Mouse (Mus musculus) cerebellum, postnatal 14 days (tissue): ENCODE data around the gene Gm12394.
"Not testable (repeated sequence)": the region's sequence is repeated elsewhere in the genome, so short reads cannot be mapped to it uniquely, and the experiment has no call there.

Source experiments
- DNase-seq, 2 experiments: peaks; one replicate each; pipeline ENCODE4 v3.0.0; 2021; ENCODE audit warnings: mixed read lengths in 2 of 2

Gm12394 gene

GRCm38 (mm10) chr4:42856671-42857070, at the start of gene Gm12394:
Gene Gm12394, minus strand, starts transcription at chr4:42856771.
- DNase-seq: not testable (repeated sequence)

DNA sequence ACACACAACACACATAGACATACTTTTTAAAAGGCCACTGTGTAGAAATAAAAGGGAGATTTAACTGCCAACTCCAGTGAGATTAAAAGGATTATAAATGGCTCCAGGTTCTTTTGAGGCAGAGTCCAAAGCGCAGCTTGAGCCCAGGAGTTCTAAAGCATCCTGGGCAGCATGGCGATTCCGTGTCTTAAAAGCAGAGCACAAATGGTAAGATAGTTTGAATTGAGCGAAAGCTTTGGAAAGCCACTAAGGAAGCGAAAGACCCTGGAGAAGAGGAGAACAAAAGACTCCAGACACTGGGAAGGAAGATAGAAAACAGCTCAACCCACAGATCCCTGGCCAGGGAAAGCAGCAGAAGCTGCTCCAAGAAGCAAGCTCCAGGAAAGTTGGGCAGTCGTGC, 48.4 kb upstream of the Gm12394 start:
- no peak for DNase-seq

- DNase-seq: no peak
These were observed 48.0 kb upstream of the Gm12394 start for GRCm38 (mm10) chr4:42904523-42904922.

GRCm38 (mm10) chr4:42903942-42904341, 47.4 kb upstream of the Gm12394 start:
- DNase-seq: no peak

DNA sequence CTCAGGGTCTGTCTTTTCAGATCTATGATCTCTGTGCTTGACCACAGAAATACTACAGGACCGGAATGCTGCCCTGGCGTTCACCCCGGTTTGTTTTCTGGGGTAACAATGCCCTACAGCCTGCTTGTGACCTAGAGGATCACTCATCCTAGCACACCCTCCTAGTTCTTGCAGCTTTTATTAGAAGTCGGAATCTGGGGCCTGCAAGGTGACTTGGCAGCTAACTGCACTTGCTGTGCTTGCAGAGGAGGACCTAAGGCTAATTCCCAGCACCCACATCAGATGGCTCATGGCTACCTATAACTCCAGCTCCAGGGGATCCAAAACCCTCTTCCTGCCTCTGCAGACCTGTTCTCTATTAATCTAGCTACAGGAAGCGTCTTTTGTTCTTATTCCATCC, 46.2 kb upstream of the Gm12394 start:
- DNase-seq: no peak

DNA sequence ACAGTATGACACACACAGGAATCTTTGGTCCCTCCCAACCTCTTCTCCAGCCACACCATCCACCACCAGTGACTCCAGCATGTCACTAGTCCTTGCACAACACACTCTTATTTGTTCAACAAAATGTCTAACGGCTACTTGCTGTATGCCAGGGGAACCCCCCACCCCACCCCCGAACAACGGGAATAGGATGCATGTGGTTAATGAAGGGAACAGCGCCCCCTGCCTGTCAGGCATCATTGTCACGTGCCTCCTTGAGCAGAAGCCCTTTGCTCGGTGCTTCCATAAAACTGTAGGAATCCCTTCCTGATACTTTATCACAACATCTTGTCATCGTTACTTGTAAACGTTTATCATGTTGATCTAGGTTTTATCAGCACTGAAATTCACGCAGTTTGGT, 45.6 kb upstream of the Gm12394 start:
- DNase-seq: peak; percentile 24 to 65

- DNase-seq: no peak
These were observed 44.3 kb upstream of the Gm12394 start for GRCm38 (mm10) chr4:42900878-42901277.

DNA sequence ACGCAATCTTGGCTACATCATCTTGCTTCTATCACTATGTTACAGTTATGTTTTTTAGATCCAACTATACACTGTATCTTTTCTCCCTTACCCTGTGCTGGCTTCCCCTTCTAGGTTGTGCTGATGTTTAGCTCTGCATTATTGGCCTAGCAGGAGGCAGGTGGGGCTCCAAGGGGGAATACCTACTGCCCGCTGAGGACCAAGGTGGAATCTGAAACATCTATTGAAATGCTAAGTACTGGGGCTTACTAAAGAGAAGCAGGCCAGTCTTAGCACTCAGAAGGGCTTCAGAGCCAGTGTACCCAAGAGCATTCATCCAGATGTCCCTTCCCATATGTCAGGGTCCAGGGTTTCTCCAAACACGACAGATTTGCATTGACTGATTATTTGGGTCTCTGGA, 42.3 kb upstream of the Gm12394 start:
- no peak for DNase-seq

GRCm38 (mm10) chr4:42895118-42895517, 38.5 kb upstream of the Gm12394 start:
- DNase-seq: no peak

DNA sequence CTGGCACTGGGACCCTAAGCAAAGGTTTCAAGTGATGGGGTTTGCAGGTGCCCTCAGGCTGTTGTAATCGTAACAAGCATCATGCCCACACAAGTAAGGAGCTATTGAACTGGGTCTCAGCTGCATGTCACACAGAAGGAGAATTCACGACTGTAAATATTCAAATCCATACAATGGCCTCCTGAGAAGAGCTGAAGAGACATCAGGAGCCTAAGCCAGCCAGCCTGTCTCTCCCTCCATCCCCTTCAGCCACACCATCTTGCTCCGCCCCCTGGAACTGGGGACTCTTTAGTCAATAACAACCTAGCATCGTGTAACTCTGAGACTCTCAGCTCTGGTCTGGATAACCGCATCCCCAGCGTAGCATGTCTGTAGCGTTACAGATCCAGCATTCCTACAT, 34.6 kb upstream of the Gm12394 start:
- DNase-seq: no peak

- DNase-seq: no peak
These were observed 32.2 kb upstream of the Gm12394 start for GRCm38 (mm10) chr4:42888806-42889205.

DNA sequence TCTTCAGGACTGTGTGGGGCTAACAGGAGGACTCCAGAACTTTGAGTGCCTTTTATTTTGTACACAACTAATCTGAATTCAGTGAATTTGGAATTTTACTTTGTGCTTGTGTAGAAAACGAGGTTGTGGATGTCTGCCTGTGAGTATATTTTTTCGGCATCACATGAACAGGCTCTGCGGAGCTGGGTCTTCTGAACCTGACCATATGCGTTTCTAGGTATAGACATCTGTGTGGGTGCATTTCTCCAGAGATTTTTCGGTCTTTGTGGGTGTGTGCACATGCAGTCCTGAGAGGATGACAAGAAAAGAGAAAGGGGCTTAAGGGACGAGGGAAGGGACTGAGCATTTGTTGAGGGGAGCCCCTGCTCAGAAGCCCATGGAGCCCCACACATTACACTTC, 30.4 kb upstream of the Gm12394 start:
- no peak for DNase-seq

DNA sequence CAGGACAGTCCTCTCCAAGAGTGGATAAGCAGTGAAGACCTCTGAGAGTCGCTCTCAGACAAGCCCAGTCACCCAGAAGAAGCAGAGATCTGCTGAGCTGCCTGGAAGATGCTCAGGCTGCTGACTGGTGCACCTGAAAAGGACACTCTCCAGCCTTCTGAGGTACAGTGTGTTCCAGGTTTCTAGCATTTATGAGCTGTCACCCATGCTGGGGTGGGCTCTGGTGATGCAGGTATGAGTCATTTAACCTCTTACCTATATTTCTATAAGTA, 24.0 kb upstream of the Gm12394 start:
- DNase-seq: no peak

DNA sequence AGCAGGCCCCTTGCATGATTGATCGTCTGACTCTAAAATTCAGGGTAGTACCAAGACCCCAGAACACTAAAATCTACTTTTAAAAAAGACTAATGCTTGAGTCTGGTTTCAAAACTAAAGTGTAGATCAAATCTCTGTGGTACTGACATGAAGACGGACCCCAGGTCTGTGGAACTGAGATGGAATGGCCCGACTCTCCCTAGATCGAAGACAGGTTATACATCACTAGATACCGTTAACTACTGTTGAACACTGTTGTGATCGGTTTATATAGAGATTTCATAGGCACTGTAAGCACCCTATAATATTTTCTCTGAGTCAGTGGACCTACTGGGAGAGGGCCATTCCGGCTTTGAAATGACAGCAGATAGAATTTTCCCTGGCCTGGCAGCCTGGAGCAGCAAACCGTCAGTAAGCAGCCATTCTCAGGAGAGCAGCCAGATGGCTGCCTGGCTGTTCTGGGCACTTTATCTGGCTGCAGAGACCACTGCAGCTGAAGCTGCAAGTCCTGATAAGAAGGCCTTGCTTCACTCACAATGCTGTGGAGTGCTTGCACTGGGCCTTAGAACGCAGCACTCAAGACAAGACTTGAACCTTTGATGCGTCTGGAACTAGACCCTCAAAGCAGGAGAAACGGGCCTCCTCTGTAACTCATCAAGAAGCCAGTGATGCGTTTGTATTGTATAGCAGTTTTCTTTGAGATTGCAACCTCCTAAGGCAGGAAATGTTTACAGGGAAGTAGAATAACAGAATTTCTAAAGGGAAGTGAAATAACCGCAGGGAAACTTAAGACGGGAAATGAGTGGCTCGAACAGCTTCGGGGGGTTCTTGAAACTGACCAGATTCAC, 23.5 kb upstream of the Gm12394 start:
- DNase-seq: peak; percentile 52 to 56

GRCm38 (mm10) chr4:42877657-42878056, 21.1 kb upstream of the Gm12394 start:
- DNase-seq: no peak

GRCm38 (mm10) chr4:42876586-42877291, 20.2 kb upstream of the Gm12394 start:
- DNase-seq: peak; percentile 76 to 82

DNA sequence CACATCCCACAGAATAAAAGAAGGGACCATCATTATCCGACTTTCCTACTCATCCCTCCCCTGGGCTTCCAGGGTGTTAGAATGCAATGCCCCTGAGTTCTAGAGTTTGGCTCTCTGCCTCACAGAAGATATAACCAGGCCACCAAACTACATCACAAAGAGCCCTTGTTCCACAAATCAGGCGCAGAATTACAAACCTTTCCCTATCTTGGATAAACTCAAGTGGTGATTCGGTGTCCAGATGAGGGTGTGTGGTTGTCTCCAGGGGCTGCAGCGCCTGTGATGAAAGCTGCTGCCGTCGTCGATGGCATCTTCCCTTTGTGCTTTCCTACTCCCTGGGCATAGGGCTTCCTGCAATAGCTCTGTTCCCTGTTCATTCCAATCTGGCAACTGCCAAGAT, 17.6 kb upstream of the Gm12394 start, which contains the start of gene Fam205c:
TSS of gene Fam205c (minus strand) at position 101 of the 400 bp plus-strand sequence.
- no peak for DNase-seq

- DNase-seq: no peak
These were observed 16.3 kb upstream of the Gm12394 start for GRCm38 (mm10) chr4:42872746-42873435.

DNA sequence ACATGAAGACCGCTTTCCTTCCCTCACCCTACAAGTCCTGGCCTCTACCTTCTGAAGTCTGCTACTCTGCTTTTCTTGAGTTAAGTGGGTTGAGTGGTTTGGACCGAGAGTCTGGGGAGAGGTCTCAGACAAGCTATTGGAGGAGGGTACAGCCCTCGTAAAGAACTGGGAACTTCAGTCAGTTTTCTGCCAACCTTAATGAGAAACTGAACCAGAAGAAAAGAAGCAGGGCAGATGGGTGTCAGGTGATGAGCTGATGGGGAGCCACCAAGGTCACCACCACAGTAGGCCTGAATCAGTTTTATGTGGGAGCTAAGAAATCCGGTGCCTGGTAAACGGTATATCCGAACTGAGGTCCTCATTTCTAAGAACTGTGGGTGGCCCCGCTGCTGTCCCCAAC, 15.6 kb upstream of the Gm12394 start:
- no peak for DNase-seq

- DNase-seq: no peak
These were observed 14.2 kb upstream of the Gm12394 start for GRCm38 (mm10) chr4:42870748-42871147.

DNA sequence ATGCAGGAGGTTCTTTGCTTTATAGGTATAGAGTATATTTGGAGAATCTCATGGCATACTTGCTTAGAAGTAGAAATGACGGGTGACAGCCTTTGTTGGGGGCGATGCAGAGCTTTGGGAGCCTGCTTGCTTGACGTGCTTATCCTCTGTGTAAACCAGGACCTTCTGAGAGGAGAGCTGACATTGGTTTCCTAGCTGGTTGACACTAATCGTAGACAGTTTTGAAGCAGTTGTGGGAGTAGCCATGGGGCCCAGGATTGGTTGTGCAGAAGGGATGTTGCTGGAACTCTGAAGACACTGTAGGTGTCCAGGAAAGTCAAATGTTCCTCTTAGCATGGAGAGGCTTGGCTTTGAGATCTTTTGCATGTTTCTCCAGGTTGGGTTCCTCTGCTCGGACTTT, 11.6 kb upstream of the Gm12394 start:
- DNase-seq: no peak

- DNase-seq: no peak
These were observed 10.8 kb upstream of the Gm12394 start for GRCm38 (mm10) chr4:42867390-42867789.

DNA sequence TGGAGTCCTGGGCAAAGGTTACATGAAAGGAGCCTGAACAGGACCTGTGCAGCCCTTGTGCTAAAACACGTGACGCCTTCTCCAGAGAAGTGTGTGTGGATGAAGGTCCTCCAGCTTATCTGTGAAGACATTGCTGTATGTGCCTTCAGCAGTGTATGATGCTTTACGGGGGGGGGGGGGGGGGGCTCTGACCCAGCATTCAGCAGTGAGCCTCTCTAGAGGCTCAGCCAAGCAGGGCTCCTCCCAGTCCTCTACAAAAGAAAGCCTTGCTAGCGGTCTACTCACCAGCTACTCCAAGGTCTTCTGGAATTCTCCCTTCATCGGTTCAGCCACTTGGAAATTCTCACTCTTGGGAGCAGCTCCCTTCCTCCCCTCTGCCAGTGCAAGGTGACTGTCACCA, 6.9 kb upstream of the Gm12394 start:
- DNase-seq: not testable (repeated sequence)

- DNase-seq: not testable (repeated sequence)
These were observed 3.9 kb upstream of the Gm12394 start for GRCm38 (mm10) chr4:42860483-42860882.
